Mouse (Mus musculus) A20 (cell line): ENCODE measurements around the gene Bicdl1.

Experiments used
- DNase-seq: peaks from one replicate; pipeline ENCODE4 v3.0.0-alpha.2; 2011; ENCODE audit warnings: low read depth, low spot score

Bicdl1 gene

DNA sequence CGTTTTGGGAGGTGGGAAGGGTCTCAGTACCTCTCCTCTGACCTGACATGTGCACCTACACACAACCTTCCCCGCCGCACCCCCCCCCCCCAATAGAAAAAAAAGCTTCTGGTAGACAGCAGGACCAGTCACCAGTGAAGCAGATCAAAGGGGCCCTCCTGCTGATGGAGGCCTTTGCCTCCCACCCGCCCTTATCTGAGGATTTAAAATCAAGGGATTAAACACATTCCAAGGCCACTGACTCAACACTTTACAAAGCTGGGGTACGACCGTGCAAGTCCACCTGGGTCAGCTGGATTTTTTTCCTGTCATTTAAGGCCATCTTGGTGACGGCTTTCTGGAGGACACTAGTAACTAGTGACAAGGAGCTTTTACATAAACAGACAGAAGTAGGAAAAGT is 63.5 kb downstream of the Bicdl1 start:
- no peak for DNase-seq

DNA sequence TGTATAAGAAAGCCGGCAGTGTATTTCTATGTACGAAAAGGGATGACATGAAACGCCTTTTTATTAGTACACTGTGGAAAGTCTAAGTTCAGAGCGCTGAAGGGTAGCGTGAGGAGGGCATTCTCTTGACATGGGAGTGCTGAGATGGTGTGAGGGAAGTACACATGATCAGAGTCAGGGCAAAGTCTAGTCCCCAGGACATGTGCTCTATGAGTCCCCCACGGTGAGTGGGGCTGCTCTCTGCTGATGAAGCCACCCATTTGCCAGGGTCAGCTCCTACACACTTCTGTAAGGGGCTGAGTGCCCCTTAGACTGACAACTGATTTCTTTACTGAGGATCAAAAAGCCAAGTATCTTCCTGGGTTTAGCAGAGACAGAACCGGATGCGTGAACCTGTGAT is 64.2 kb downstream of the Bicdl1 start:
- no peak for DNase-seq

DNA sequence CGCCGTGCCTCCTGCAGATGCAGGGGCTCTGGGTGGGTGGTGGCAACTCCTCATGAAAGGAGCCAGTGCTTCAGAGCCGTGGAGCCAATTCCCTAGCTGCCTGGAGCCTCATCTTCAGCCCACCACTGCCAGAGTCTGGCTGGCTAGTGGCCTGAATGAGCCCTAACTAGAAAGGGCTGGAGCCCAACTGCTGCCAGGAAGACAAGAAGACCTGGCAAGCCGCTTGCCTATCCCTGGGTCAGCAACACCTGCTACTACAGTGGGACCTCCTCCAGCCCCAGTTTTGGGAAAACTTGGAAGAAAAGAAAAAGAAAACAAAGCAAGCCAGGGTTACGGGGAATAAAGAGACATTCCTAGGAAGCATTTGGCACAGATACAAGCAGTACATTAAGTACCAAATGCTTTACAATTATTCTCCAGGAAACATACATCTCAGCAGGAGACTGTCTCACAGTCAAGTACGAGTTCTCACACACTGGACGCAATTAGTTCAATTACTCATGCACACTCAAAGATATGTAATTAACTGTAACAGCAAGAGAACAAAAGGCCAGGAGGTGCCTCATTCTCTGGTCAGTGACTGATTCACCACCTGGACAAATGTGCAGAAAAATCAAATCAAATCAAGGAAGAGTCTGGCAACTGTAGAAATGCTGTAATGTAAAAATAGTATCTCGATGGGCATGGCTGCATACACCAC is 64.9 kb downstream of the Bicdl1 start:
- no peak for DNase-seq

DNA sequence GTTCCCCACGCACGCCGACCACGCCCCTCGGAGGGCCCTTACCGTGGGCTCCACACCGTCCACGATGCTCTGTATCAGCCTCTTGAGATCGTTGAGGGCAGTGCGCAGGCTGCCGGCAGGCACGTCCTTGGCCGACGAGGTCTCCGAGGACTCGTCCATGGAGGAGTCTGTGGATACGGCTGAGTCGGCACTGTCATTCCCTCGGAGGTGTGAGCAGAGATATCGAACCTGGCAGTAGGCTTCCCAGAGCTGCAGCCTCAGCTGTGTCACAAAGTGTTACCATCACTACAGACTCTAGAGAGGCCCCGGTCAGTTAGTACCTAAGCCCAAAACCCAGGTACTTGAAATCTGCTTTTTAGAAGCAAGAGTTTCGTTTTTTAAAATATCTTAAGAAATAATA is 68.8 kb downstream of the Bicdl1 start:
- DNase-seq: no peak

DNA sequence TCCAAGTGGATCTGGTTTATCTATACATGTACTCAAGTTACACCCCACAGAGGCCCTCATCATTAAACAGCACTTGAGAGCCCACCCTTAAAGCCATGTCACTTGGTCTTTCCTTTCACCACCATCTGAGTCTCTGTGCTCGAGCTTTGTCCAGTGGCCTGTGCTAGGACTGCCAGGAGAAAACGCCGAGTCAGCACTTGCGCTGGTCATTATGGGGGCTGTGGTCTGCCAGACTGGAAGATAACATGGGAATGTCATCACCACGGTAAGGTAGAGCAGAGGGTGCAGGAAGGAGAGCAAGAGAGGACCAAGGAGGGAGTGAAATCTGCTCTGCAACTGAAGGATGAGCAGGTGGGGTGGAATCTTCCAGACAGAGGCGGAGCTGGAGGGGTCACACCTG is 73.1 kb downstream of the Bicdl1 start:
- DNase-seq: no peak

DNA sequence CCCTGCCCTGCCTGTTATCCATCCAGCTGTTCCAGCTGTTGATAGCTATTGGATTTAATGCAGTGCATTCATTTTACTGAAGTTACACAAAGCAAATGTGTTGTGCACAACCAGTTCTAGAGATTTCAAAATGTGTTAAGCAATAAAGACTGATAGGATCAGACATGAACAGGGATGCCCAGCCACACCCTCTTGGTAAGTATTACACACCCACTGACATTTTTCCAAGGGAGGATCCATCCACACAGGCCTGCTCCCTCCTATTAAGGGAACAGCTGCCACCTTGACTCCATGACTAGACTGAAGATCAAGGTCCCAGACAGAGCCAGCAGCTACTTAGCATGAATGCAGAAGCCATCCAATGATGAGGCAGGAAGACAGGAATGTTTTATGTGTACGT is 74.2 kb downstream of the Bicdl1 start:
- DNase-seq: no peak

DNA sequence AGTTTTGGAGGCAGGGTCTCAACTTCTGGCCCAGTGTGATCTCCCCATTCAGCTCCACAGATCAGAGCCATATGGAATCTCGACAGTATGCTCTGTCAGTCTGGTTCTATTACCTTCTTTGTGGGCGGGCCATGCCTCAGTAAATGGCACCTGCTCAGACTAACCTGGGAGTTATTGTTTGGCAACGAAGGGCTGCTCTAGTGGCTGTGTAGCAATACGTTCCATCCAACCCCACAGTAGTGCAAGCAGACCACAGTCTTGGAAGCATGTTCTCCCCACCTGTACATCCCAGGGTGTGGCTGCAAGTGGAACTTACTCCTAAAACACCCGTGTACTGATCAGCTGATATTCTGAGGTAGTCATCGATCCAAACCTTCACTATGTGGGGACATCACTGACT is 74.7 kb downstream of the Bicdl1 start:
- no peak for DNase-seq

DNA sequence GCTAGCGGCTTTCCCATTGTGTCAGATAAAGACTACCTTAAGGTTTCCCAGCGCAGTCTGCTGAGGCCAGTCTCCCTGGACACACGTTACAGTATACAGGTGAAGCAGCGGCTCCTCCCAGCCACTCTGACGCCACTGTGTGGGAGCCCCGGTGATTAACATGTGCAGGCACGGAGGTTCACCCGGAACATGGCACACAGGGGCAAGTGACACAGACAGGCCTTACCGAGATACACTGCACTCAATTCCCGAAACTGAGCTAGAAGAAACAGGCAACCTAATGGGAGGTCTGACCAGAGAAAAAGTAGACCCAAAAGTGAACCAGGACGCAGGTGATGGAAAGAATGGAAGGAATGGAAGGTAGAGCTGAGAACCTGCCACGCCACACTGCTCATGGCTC is 77.6 kb downstream of the Bicdl1 start:
- no peak for DNase-seq

DNA sequence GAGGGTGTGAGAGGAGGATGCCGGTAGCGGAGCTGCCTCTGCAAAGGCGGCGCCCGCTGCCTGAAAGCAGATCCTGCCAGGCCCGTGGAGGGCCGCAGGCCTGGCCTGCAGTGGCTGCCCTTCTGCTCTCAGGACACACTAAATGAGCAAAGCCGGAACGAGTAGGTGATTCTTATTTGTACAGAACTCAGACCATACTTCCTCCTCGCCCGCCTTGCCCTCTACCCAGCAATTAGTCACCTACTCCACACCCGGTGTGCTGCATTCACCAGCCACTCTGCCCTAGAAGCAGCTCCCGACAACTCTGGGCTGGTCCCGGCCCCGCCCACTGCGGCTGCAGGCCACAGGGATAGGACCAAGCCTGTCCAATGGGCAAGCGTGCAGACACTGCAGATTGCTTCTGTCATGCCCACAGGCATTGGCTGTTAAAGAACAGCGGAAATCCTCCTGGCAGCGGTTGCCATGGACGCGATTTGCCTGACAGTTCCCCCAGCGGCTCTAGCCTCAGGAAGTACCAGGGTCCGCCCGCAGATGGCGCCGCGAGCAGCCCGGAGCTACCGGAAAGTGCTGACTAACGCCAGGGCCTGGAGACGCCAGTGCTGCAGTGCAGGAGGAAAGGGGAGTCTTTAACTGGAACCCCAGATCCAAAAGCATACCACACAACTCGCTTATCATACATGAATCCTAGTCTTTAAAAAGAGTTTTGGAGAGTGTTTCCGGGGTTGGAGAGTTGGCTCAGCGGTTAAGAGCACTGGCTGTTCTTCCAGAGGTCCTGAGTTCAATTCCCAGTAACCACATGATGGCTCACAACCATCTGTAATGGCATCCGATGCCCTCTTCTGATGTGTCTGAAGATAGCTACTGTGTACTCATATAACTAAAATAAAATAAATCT is 78.5 kb downstream of the Bicdl1 start:
- DNase-seq: peak; percentile 99

DNA sequence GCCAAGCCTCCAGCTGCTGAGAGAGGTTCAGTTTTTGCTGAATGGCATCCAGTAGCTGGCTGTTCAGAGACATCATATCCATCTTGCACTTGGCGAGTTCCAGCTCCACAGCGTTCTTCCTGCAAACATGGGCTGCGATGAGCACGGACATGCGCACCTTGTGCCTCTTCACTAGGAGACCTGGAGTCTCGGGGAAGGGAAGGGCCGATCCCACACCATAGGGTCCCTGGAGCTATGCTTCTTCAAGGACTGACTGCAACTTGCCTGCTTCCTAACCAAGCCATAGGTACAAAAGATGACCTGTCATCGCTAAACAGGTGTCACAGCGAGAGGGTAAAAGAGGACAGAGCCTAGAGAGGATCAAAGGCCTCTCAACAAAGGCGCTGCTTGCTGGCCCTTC is 79.6 kb downstream of the Bicdl1 start:
- DNase-seq: no peak

DNA sequence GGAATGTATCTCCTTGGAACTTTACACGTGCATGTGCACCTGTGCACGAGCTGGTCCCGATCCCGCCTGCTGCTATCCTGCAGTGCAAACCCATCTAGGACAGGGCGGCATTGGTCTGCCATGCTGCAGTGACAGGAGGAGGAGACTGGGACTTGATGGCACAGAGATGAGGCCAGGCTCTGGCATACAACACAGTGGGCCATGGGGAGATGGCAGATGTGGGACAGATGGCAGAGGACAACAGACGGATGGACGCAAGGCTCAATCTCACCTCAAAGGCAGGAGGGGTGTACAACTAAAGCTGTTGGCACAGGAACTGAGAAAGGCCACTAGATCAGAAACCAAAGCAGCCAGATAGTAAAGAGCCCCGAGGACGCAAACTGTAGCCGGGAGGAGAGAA is 80.5 kb downstream of the Bicdl1 start:
- no peak for DNase-seq

DNA sequence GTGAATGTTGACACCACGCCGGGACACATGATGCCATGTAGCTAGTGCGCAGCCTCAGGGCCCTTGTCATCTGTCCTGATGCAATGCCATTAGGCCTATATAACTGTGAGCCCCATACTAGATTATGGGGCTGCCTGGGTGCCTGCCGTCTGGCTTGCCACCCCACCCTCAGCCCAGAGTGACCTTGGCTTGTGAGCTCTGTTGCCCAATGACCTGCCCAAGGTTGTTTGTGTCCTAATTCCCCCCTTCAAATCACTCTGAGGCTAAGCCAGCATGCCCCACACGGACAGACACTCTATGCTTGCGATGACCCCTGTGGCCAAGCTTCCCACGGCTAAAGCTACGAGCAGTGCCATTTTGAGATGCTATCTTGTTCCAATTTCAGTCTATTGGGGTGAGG is 81.7 kb downstream of the Bicdl1 start:
- no peak for DNase-seq

DNA sequence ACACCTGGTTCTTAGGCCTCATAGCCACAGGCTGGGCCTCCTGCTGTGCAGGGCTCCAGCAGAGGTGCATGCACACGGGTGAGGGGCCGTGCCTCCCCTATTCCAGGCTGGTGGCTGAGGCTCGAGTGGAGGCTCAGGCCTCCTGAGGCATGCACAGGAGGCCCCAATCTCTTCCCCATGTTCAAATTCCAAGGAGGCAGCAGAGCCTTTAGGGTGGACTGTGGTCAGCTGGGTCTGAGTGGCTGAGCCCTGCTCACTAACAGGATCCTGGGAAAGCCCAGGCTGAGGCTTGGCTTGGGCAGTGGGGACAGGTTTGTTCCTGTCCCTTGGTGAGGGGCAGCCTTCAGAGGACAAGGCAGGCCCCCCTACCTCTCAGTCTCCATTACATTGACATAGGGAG is 82.5 kb downstream of the Bicdl1 start:
- no peak for DNase-seq

DNA sequence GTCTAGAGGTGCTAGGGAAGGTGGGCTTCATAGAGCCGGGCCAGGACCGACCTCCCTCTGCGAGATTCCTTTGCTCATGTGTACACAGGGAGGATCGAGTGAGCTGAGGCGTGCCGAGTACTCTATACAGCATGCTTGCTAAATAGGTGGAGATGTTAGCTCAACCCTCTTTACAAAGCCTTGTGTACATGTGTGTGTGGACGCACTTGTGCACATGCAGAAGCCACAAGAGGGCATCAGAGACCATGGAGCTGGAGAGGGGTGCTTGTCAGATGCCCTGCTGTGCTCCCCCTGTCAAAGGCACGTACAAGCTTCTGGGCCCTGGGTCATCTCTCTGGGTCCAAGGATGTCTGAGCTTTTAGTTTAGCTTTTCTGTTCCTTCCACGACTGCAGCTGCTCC is 87.2 kb downstream of the Bicdl1 start:
- no peak for DNase-seq

DNA sequence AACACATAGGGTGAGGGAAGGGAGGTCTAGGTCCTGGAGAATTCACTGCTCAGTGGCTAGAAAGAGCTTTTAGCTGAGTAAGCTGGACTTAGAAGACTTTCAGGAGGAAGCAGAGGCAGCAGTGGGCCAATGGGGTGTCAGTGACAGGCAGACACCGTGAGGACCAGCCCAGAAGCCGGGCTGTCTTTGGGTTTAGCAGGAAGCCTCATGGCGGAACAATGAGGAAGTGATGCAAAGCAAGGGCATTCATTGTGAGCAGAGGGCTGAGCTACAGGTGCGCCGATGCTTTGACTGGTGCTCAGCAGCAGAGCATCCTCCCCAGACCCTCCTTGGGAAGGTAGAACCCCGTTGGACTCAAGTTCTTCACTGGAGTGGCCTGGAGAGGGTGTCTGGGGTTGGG is 95.9 kb downstream of the Bicdl1 start:
- peak; percentile 88 for DNase-seq

DNA sequence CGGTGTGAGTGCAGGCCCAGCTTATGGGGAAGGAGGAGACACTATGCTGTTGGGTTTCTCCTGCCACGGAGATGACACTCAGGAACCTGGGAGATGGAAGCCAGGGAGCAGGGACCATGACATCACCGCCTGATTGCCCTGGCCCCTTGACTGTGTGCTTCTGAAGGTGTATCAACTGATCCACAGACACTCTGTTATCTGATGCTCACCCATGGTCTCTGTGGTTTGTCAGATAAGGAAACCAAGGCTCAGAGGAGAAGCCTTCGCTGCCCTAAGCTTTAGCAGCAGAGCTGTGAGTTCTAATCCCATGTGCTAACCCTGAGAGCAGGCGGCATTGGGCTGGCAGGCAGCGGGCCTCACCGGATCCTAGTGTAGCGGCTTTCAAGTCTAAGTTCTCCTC is 97.4 kb downstream of the Bicdl1 start:
- DNase-seq: no peak

DNA sequence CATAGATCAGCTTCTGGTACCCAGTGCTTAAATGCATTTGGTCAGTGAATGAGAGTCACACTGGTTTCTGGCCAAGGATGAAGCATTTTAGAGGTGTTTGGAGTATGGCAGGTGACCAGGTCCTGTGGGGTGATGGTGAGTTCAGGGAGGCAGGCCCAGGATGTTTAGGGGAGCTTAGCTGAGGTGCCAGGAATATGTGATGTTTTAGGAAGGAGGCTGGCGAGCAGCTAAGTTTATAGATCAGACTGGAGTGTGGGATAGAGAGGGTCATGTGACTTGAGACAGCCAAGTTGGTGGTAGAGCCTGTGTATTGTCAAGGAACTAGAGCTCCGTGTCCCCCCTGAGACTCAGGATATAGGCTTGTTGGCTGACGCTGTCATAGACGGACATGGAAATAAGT is 98.4 kb downstream of the Bicdl1 start:
- no peak for DNase-seq

DNA sequence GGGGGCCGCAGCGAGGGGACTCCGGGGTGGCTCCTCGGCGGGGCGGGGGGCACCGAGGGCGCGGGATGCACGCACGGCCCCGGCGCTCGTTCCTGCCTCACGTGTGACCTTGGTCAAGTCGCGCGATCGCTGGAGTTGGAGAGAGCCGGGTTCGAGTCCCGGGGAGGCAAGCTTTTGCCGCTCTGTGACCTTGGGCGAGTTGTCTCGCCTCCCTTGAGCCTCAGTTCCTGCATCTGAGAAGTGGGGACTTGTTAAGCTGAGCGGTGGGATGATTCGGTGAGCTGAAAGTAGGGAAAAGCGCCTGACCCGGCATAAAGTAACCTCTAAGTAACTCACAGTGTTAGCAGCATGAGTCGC is 99.1 kb downstream of the Bicdl1 start:
- DNase-seq: peak; percentile 68

DNA sequence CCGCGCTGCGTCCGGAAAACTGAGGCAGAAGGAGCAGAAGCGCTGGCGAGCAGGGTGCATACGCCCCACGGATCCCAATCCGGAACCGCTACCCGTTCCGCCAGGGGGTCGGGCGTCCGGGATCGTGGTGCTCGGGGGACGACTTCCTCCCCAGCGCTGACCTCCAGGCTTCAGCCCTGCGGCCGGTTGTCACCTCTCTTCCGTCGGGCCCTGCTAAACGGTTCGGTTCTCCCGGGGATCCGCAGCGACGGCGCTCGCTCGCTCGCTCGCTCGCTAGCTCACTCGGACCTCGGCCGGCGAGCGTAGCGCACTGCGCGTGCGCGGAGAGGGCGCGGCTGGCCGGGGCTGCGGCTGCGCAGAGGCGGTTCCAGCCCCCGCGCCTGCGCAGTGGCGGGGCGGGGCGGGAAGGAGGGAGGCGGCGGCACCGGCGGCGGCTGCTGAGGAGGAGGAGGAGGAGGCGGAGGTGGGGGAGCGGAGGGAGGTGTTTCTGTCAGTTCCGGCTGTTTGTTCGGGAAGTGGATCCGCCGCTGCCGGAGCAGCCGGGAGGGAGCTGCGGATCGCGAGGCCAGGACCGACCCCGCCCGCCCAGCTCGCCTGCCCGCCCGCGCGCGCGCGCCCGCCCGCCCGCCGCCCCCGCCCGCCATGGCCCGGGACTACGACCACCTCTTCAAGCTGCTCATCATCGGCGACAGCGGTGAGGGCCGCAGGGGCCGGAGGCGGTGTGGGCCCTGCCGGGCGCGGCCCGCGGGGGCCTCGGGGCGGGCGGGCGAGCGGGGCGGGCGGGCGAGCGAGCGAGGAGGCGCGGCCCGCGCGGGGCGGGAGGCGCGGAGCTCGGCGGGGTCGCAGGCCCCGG is 99.7 kb downstream of the Bicdl1 start, which contains the start of gene Rab35:
Gene Rab35 (plus strand): TSS at position 404 of the 853 bp plus-strand sequence.
- peak; percentile 93 for DNase-seq

DNA sequence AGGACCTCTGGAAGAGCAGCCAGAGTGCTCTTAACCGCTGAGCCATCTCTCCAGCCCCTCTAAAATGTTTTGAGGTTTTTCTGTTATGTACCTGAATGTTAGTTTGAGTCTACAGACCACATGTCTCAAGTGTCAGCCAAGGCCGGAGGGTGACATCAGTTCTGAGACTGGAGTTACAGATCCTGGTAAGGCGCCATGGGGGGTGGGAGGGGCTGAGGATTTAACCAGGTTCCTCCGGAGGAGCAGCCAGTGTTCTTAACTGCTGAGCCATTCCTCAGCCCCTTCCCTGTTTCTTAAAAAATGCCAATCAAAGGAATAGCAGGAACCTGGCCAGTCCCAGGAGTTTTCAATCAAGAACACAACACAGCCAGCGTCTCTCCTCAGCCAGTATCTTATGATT is 101.1 kb downstream of the Bicdl1 start:
- no peak for DNase-seq

DNA sequence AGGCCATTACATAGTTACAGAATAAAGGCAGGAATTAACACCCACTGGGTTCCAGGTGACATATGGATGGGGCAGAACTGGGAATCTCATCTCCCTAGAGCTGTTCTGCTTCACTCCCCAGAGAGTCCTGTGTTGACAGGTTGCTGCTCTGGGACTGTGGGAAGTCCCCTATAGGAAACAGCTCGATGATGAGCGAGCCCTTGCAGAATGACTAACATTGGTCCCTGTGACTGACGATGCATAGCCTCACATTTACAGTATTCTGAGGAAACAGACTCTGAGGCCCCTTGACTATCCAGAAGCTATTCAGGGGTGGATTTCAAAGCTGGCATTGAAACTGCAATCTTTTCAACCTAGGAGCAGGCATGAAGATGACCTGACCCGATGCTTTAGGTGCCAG is 101.7 kb downstream of the Bicdl1 start:
- no peak for DNase-seq

DNA sequence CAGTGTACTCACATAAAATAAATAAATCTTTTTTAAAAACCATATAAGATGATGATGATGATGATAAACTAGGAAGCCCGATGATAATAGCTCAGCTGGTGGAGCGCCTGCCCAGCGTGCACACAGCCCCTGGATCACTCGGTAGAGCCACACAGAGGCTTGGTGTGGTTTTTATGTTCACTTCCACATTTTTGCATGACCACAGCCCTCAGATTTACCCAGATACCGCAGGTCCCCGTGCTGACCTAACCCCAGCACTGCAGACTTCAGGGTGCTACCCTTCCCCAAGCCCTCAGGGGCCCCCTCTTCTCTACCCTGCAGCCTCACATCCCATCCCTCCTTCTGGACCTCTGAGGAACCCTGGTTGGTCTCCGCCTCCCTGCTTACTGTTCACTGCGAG is 103.3 kb downstream of the Bicdl1 start:
- DNase-seq: no peak
